Mouse (Mus musculus) heart, embryonic 12.5 days (tissue): ENCODE measurements around the gene Gm11492. TPM values are rescaled to one million over a fixed set of nuclear protein-coding genes. Genes with fewer than 3 reads are reported as not detected.

Source experiments
- ATAC-seq: fragments of 200-750 bp; cut with Nextera tagmentation; 2 replicates; pipeline ENCODE4 v1.8.0; 2017; ENCODE audit warnings: moderate TSS enrichment, moderate library complexity; ENCODE audit not compliant: insufficient number of reproducible peaks, low FRiP score
- H3K27ac ChIP-seq: fragments of 300-500 bp; sonication (generic); 2 replicates; pipeline ENCODE4 v1.5.1; 2016; ENCODE audit warnings: mild to moderate bottlenecking, moderate library complexity; ENCODE audit not compliant: poor library complexity, severe bottlenecking
- H3K27me3 ChIP-seq: fragments of 300-500 bp; sonication (generic); replicated peaks from 2 replicates; pipeline ENCODE4 v1.6.1; 2016; ENCODE audit warnings: mild to moderate bottlenecking, moderate library complexity
- H3K36me3 ChIP-seq: fragments of 300-500 bp; sonication (generic); 2 replicates; pipeline ENCODE4 v1.6.1; 2016; ENCODE audit warnings: mild to moderate bottlenecking, moderate library complexity
- H3K4me1 ChIP-seq: fragments of 300-500 bp; sonication (generic); replicated peaks from 2 replicates; pipeline ENCODE4 v1.6.1; 2016; ENCODE audit warnings: mild to moderate bottlenecking
- H3K4me2 ChIP-seq: fragments of 300-500 bp; sonication (generic); 2 replicates; pipeline ENCODE4 v1.6.1; 2016; ENCODE audit warnings: mild to moderate bottlenecking, moderate library complexity
- H3K4me3 ChIP-seq: fragments of 300-500 bp; sonication (generic); 2 replicates; pipeline ENCODE4 v1.5.1; 2016; ENCODE audit warnings: mild to moderate bottlenecking
- H3K9ac ChIP-seq: fragments of 300-500 bp; sonication (generic); 2 replicates; pipeline ENCODE4 v1.6.1; 2016; ENCODE audit warnings: mild to moderate bottlenecking, moderate library complexity
- H3K9me3 ChIP-seq: fragments of 300-500 bp; sonication (generic); replicated peaks from 2 replicates; pipeline ENCODE4 v1.6.1; 2016; ENCODE audit warnings: mild to moderate bottlenecking, moderate library complexity
- WGBS: fragments of 180-500 bp; shearing (Covaris S2); methylation state at CpG from one replicate; pipeline ENCODE4 v1.1.7; 2016; 5-methylcytosine and 5-hydroxymethylcytosine counted together
- polyA plus RNA-seq: library from polyadenylated mRNA; unstranded; fragments of >200 nt; fragmentation: Nextera tagmentation; extraction: Ambion mirVana; gene quantifications from 2 replicates; pipeline ENCODE4 v1.2.1, GENCODE M21; 2016

Gene Gm11492
- polyA plus RNA-seq, 1 experiment from 2014 or later = not detected

DNA sequence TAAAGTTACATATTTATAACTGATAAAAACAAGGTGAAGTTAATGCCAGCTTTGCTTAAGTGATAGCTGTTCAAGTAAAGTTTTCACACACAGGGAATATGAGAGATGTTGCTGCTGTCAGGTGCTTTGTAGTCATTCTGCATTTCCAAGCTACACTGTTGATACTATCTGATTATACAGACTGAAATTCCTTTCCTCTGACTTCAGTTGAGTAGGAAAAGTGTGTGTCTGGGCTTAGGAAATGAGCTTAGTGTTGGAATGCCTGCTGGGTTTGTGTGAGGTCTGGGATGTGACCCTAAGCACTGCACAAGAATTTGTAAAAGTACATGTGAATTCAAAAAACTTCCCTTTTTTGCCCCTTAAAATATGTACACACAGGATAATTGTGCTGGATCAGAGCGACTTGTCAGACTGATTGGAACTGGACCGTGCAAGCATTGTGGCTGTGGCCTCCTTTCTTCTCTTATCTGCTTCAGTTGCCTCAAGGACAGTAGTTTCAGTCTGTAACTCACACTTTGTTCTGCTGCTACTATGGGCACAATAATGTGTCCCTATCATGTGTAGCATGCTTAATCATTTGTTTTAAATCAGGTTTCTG lies 11.2 kb upstream of the Gm11492 start:
- 28% methylated on average over 2 of the region's 2 CpGs for WGBS
- ATAC-seq = peak; percentile 55; the same call in 1 of the 2 replicates
- Histone ChIP-seq H3K36me3 (no peaks in the 10 kb centered on the region), H3K9me3 (no peaks in the 10 kb centered on the region), H3K4me3 (no peak overlapping the region), H3K4me2 (no peak overlapping the region), H3K4me1 (peaks cover 16% of the 10 kb centered on the region), H3K27ac (peak overlapping the region; percentile 71; the same call in 1 of the 2 replicates), H3K9ac (no peak overlapping the region), H3K27me3 (no peaks in the 10 kb centered on the region)

DNA sequence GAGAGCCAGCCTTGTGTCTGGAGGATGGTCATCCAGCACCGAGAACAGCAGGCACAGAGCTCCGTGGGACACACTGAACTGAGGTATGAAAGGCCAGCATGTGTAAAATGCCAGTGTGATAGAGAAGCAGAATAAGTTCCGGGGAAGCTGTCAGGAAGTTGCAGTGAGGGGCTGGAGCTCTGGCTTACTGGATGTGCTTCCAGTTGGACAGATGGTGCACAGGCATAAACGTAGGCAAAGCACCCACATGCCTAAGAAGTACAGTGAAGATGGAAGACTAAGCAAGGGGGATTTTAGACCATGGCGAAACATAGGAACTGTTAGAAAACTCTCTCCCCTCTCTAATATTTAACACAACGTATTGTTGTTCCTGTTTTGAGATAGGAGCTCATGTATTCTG lies 5.2 kb upstream of the Gm11492 start:
- Histone ChIP-seq H3K36me3 (no peaks in the 10 kb centered on the region), H3K4me1 (peaks cover 8% of the 10 kb centered on the region; the same call in 1 of the 2 replicates), H3K4me2 (no peak overlapping the region), H3K27me3 (no peaks in the 10 kb centered on the region), H3K9ac (no peak overlapping the region), H3K9me3 (no peaks in the 10 kb centered on the region), H3K27ac (no peak overlapping the region), H3K4me3 (no peak overlapping the region)
- ATAC-seq = no peak
- 43% methylated on average over 6 of the region's 6 CpGs for WGBS

DNA sequence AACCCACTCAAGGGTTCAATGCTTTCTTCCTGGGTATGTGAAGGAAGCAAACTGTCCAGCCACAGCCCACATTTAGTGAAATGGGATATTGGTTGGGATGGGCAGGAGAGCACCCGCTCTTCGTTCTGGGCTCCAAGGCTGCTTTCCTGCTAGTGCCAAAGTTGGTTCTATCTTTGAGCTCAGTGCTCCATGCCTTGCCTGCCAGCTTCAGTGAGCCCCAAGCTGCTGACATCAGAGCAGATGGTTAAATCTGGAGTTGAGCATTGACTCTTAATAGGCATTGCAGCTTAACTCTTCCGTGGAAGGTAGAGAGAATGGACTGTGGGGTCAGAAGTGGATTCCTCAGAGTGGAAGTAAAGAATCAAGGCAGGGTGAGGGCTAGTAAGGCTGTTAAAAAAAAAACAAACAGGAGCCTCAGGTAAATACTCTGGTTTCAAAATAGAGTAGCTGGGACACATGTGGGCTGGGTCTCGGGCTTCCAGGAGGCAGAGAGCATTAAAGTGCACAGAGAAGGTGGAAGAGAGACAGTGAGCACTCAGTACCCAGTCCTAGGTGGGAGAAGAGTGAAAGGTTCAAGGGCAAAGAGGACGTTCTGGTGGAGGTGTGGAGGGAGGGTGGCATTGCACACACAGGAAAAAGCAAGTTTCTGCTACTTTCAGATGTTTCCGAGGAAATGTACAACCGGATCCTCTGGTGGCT lies 2.0 kb downstream of the Gm11492 start, which contains the start of gene Sept4:
Gene Sept4 (plus strand): TSS at position 649 of the 699 bp plus-strand sequence.
- H3K36me3 ChIP-seq = no peaks in the 10 kb centered on the region
- H3K27ac ChIP-seq = no peak within 1 kb of the TSS
- no peak within 1 kb of the TSS for H3K4me2 ChIP-seq
- H3K9ac ChIP-seq = no peak within 1 kb of the TSS
- H3K9me3 ChIP-seq = no peaks in the 10 kb centered on the region
- no peak within 1 kb of the TSS for H3K4me3 ChIP-seq
- no peak for ATAC-seq
- no peaks in the 10 kb centered on the region for H3K27me3 ChIP-seq
- H3K4me1 ChIP-seq = peaks cover 29% of the 10 kb centered on the region
- 70% methylated on average over 7 of the region's 7 CpGs for WGBS

DNA sequence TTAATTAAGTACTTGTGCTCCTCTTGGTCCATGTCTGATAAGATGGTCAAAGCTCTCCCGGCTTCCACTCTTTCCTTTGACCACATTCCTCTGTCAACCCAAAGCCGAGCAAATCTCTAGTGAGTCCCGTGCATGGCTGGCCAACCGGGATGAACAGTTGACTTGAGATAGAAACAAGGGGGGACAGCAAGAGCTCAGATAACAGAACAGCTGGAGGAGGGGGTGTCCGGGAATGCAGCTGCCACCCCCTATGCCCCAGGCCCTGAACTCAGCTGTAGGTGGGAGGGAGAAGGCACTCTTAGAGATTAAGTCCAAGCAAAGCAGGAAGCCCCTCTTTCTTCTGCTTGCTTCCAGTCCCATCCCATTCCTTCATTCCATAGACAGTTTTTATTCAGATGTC lies 4.3 kb downstream of the Gm11492 start:
- 6% methylated on average over 5 of the region's 5 CpGs for WGBS
- Histone ChIP-seq H3K4me1 (peaks cover 41% of the 10 kb centered on the region), H3K36me3 (no peaks in the 10 kb centered on the region), H3K27ac (no peak overlapping the region; the same call in 1 of the 2 replicates), H3K9me3 (no peaks in the 10 kb centered on the region), H3K27me3 (no peaks in the 10 kb centered on the region), H3K4me2 (peak overlapping the region; percentile 14; the same call in 1 of the 2 replicates), H3K4me3 (no peak overlapping the region), H3K9ac (no peak overlapping the region)
- ATAC-seq = no peak

DNA sequence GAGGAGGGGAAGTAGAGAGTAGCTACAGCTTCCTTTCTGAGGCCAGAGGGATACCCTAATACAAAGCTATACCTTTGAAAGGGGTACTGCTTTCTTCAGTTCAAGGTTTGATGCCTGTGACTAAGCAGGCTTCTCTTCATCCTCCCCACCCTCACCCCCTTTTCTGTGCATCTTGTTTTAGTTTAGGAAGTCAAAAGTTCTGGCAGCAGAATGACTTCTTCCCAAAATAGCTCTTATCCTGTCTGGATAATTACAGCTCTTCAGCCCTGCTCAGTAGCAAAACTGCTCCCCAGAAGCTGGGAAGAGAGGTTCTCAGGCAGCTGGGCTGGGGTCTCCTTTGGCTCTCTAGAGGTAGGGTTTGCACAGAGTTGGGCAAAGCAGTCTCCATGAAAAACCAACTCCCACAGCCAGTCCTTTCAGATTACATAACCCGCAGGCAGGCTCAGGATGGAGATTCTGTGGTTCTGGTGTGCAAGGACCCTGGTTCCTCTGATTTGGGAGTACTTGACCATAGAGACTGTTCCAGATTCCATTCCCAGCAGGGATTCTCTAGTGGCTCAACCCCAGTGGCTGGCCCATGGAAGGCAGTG lies 5.0 kb downstream of the Gm11492 start:
- 84% methylated on average over 1 of the region's 1 CpGs for WGBS
- peaks cover 41% of the 10 kb centered on the region for H3K4me1 ChIP-seq
- 0 out of 2 replicates have a peak, but pooled peaks cover 3% of the 10 kb centered on the region for H3K27me3 ChIP-seq
- no peak for ATAC-seq
- H3K4me3 ChIP-seq = no peak overlapping the region
- no peak overlapping the region; the same call in 1 of the 2 replicates for H3K27ac ChIP-seq
- H3K36me3 ChIP-seq = no peaks in the 10 kb centered on the region
- no peak overlapping the region; the same call in 1 of the 2 replicates for H3K4me2 ChIP-seq
- H3K9ac ChIP-seq = no peak overlapping the region
- H3K9me3 ChIP-seq = no peaks in the 10 kb centered on the region

DNA sequence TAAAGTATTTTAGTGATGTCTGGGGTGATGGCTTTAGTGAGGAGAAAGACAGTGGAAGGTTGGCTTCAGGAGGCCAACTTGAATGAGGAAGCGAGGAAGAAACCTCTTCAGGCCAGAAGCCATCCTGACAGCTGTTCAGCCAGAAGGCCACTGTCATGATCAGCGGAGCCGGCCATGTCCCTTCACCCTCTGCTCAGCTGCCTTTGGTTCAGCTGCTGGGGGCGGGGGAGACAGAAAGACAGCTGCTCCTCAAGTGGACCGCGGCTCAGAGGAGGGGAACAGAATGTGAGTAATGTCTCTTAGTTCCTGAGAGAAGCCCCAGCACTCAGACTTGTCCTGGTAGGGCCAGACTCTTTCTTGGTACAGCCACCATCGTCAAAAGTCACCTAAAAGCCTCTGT lies 7.3 kb downstream of the Gm11492 start:
- no peak overlapping the region for H3K4me2 ChIP-seq
- H3K9ac ChIP-seq = no peak overlapping the region
- no peak overlapping the region for H3K27ac ChIP-seq
- H3K27me3 ChIP-seq = 0 out of 2 replicates have a peak, but pooled peaks cover 6% of the 10 kb centered on the region
- H3K9me3 ChIP-seq = no peaks in the 10 kb centered on the region
- H3K36me3 ChIP-seq = no peaks in the 10 kb centered on the region
- no peak overlapping the region for H3K4me3 ChIP-seq
- WGBS = 67% methylated on average over 7 of the region's 7 CpGs
- peaks cover 55% of the 10 kb centered on the region for H3K4me1 ChIP-seq
- no peak for ATAC-seq

DNA sequence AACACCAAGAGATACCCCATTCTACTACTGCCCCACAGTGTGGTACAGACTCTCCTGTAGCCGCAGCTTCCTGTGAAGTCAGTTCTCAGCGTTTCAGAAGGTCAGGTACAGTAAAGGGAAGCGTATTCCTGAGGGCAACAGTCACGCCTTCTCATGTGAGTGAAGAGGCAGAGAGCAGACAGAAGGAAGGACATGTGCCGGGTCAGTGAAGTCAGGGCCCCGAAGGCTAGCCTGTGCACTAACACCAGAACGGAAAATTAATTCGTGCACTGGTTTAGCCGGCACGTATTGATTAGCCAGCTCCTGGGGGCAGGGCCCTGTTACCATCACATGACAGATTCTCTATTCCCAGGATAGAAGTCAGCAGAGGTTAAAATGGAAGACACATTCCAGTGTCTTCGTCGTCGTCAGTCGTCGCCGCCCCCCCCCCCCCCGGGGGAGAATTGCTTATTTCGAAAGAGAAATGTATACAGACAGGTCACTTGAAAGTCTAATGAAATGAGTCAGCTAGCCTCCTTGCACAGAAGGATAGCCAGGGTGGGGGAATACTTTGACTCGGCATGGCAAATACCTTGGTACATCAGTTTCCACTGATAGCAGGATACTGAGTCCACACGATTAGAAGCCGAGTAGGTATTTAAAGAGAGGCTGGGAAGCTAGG lies 8.2 kb downstream of the Gm11492 start:
- WGBS = 55% methylated on average over 21 of the region's 21 CpGs

DNA sequence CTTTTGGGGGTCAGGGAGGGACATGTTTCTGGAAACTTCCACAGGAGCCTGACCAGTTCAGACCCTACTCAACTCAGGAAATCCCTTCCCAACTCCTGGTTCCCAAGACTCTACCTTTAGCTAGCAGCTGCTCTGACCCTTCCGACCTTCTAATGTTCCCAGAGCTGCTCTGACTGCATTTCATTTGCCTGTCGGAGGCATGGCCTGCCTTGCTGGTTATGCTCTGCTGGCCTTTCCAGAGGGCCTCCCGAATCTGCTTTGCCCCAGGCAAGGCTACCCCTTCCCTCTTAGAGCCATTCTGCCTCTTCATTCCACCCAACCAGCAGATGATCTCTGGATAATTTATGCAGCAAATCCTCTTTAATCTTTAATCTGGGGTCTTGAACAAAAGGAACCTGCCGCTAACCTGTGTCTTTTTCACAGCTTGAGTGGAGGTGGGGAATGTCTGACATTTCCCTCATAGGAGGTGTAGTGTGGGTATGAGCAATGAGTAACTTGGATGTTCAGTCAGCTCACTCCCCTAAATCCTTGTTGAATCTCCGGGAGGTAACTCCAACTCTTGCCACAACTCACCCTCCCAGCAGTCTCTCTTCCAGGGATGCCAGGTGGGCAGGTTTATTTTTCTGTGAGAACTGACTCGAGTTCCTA lies 11.3 kb downstream of the Gm11492 start:
- WGBS = 28% methylated on average over 6 of the region's 6 CpGs
- 0 out of 2 replicates have a peak, but pooled peaks cover 6% of the 10 kb centered on the region for H3K27me3 ChIP-seq
- peak overlapping the region; percentile 49 for H3K4me3 ChIP-seq
- peak overlapping the region; percentile 80 for H3K4me2 ChIP-seq
- no peak for ATAC-seq
- H3K9me3 ChIP-seq = no peaks in the 10 kb centered on the region
- H3K4me1 ChIP-seq = peaks cover 52% of the 10 kb centered on the region
- H3K9ac ChIP-seq = no peak overlapping the region; the same call in 1 of the 2 replicates
- H3K27ac ChIP-seq = no peak overlapping the region
- H3K36me3 ChIP-seq = no peaks in the 10 kb centered on the region

More for the DNA sequence above, 8.2 kb downstream of the Gm11492 start:
- Histone ChIP-seq H3K4me2 (no peak overlapping the region), H3K4me1 (peaks cover 61% of the 10 kb centered on the region), H3K27me3 (0 out of 2 replicates have a peak, but pooled peaks cover 6% of the 10 kb centered on the region), H3K4me3 (no peak overlapping the region), H3K27ac (no peak overlapping the region), H3K9ac (no peak overlapping the region), H3K9me3 (no peaks in the 10 kb centered on the region), H3K36me3 (no peaks in the 10 kb centered on the region)
- ATAC-seq = no peak

DNA sequence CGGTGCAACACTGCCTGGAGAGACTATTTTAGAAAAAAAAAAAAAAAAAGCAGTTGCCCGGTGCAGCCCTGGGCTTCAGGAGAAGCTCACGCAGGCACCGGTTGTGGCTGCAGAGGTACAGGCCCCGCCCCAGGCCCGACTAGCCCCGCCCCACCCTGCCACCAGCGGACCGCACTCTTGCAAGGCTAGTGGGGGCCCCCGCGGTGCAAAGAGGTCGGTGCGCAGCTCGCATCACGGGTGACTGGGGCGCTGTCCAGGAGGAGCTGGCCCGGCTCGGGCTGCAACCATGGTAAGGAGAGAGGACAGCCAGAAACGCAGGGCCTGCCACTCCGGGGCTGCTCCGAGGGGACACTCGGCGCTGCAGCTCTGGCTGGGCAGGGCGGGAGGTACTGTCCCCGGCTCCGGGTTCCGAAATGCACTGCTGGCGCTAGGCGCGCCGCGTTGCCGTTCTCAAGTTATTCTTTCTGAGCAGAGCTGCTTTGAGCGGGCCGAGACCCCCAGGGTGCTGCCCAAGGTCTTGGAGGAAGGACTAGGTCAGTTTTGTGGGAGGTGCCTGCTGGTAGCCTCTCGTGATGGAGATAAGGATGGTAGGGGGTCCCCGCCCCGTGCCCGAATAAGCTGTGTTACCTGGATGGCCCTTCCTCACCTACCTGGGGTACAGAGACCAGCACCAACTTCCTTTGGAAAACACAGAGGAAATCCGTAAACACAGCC lies 12.0 kb downstream of the Gm11492 start:
- Histone ChIP-seq H3K4me3 (peak overlapping the region; percentile 49), H3K9ac (peak overlapping the region; percentile 60), H3K9me3 (no peaks in the 10 kb centered on the region), H3K36me3 (no peaks in the 10 kb centered on the region), H3K4me1 (peaks cover 52% of the 10 kb centered on the region), H3K27me3 (0 out of 2 replicates have a peak, but pooled peaks cover 6% of the 10 kb centered on the region), H3K4me2 (peak overlapping the region; percentile 80), H3K27ac (peak overlapping the region; percentile 12; the same call in 1 of the 2 replicates)
- under 1% methylated on average over 40 of the region's 40 CpGs for WGBS
- ATAC-seq = peak; percentile 82

DNA sequence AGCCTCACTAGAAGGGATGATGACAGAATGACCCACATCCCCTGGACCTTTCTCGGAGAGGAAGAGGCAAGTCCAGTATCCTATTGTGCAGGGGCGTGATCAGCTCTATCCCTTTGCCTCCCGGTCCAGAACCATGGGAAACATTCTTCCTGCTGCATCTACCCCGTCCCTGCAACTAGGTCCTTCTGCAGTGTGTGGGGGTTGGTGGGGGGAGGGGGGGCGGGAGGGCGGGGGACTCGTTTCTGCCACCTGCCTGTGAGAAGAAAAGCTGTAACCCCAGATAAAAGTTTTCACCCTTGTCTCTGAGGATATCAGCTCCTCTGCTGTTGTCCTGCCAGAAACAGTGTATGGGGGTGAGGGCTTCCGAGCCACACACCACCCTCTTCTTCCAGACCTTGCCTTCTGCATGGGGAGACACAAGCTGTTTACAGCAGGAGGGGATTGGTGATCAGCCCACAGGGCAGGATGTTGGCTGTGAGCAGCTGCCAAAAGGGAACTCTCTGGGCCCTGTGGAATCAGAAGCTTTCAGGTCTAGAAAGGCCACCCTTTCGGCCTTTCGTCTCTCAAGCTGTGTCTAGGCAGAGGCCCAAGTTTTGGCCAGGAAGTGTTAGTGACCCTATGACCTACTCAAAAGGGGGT lies 12.6 kb downstream of the Gm11492 start:
- Histone ChIP-seq H3K4me2 (peak overlapping the region; percentile 80), H3K9ac (no peak overlapping the region), H3K36me3 (no peaks in the 10 kb centered on the region), H3K27ac (peak overlapping the region; percentile 49), H3K9me3 (no peaks in the 10 kb centered on the region), H3K27me3 (0 out of 2 replicates have a peak, but pooled peaks cover 6% of the 10 kb centered on the region), H3K4me1 (peaks cover 52% of the 10 kb centered on the region), H3K4me3 (peak overlapping the region; percentile 49)
- 16% methylated on average over 10 of the region's 10 CpGs for WGBS
- peak; percentile 56 for ATAC-seq
